Mouse (Mus musculus) hindbrain, embryonic 13.5 days (tissue): Measurements from ENCODE around the gene Alg12. TPM values are rescaled to one million over a fixed set of nuclear protein-coding genes. Genes with fewer than 3 reads are reported as not detected.
A peak's percentile ranks its signal among the peaks of the same experiment; 100 is the strongest.

ENCODE experiments used
- ATAC-seq: fragments of 200-750 bp; cut with Nextera tagmentation; 2 replicates; pipeline ENCODE4 v1.8.0; 2017; ENCODE audit warnings: moderate TSS enrichment; ENCODE audit not compliant: low FRiP score
- H3K27ac ChIP-seq: fragments of 300-500 bp; sonication (generic); 2 replicates; pipeline ENCODE4 v1.5.1; 2015; ENCODE audit warnings: inconsistent platforms, mild to moderate bottlenecking, moderate library complexity
- H3K27me3 ChIP-seq: fragments of 300-500 bp; sonication (generic); 2 replicates; pipeline ENCODE4 v1.6.1; 2015; ENCODE audit warnings: mild to moderate bottlenecking, inconsistent platforms
- H3K36me3 ChIP-seq: fragments of 300-500 bp; sonication (generic); 2 replicates; pipeline ENCODE4 v1.6.1; 2015; ENCODE audit warnings: mild to moderate bottlenecking, inconsistent platforms
- H3K4me1 ChIP-seq: fragments of 300-500 bp; sonication (generic); replicated peaks from 2 replicates; pipeline ENCODE4 v1.6.1; 2015; ENCODE audit warnings: inconsistent platforms
- H3K4me2 ChIP-seq: fragments of 300-500 bp; sonication (generic); 2 replicates; pipeline ENCODE4 v1.6.1; 2015; ENCODE audit warnings: inconsistent platforms, mild to moderate bottlenecking, moderate library complexity
- H3K4me3 ChIP-seq: fragments of 300-500 bp; sonication (generic); 2 replicates; pipeline ENCODE4 v1.5.1; 2015; ENCODE audit warnings: mild to moderate bottlenecking, inconsistent platforms
- H3K9ac ChIP-seq: fragments of 300-500 bp; sonication (generic); 2 replicates; pipeline ENCODE4 v1.6.1; 2015; ENCODE audit warnings: mild to moderate bottlenecking, inconsistent platforms
- H3K9me3 ChIP-seq: fragments of 300-500 bp; sonication (generic); 2 replicates; pipeline ENCODE4 v1.6.1; 2016; ENCODE audit warnings: inconsistent platforms
- WGBS: fragments of 180-500 bp; shearing (Covaris S2); methylation state at CpG from one replicate; pipeline ENCODE4 v1.1.7; 2015; 5-methylcytosine and 5-hydroxymethylcytosine counted together
- polyA plus RNA-seq: library from polyadenylated mRNA; unstranded; fragments of >200 nt; fragmentation: Nextera tagmentation; extraction: Ambion mirVana; gene quantifications from 2 replicates; pipeline ENCODE4 v1.2.1, GENCODE M21; 2015

Gene Alg12
- polyA plus RNA-seq, 1 experiment from 2014 or later, result 8.1 TPM

GRCm38 (mm10) chr15:88861772-88862622 is 42.9 kb upstream of the Alg12 start, which contains the start of gene Pim3:
Gene Pim3 (plus strand): TSS chr15:88862186.
- no peaks in the 10 kb centered on the region for H3K27me3 ChIP-seq
- H3K27ac ChIP-seq, result peak within 1 kb of the TSS; percentile 98
- peak; percentile 84 for ATAC-seq
- H3K36me3 ChIP-seq, result peaks cover 27% of the 10 kb centered on the region
- WGBS, result under 1% methylated on average over 107 of the region's 107 CpGs
- no peaks in the 10 kb centered on the region for H3K9me3 ChIP-seq
- peak within 1 kb of the TSS; percentile 93 for H3K4me3 ChIP-seq
- H3K4me1 ChIP-seq, result peaks cover 30% of the 10 kb centered on the region
- peak within 1 kb of the TSS; percentile 94 for H3K9ac ChIP-seq
- H3K4me2 ChIP-seq, result peak within 1 kb of the TSS; percentile 88

GRCm38 (mm10) chr15:88860781-88861180 is 41.7 kb upstream of the Alg12 start:
- H3K36me3 ChIP-seq, result peaks cover 15% of the 10 kb centered on the region
- peaks cover 22% of the 10 kb centered on the region for H3K4me1 ChIP-seq
- no peak overlapping the region for H3K4me2 ChIP-seq
- 91% methylated on average over 3 of the region's 3 CpGs for WGBS
- H3K9ac ChIP-seq, result no peak overlapping the region
- H3K27ac ChIP-seq, result no peak overlapping the region
- H3K4me3 ChIP-seq, result no peak overlapping the region
- H3K9me3 ChIP-seq, result no peaks in the 10 kb centered on the region
- no peak for ATAC-seq
- H3K27me3 ChIP-seq, result no peaks in the 10 kb centered on the region

GRCm38 (mm10) chr15:88859206-88859970 is 40.3 kb upstream of the Alg12 start:
- H3K4me3 ChIP-seq, result no peak overlapping the region
- peaks cover 18% of the 10 kb centered on the region for H3K4me1 ChIP-seq
- WGBS, result 68% methylated on average over 8 of the region's 8 CpGs
- H3K4me2 ChIP-seq, result no peak overlapping the region
- H3K9me3 ChIP-seq, result no peaks in the 10 kb centered on the region
- H3K27me3 ChIP-seq, result no peaks in the 10 kb centered on the region
- no peak for ATAC-seq
- no peak overlapping the region for H3K27ac ChIP-seq
- peaks cover 2% of the 10 kb centered on the region for H3K36me3 ChIP-seq
- peak overlapping the region; percentile 43; the same call in 1 of the 2 replicates for H3K9ac ChIP-seq

DNA sequence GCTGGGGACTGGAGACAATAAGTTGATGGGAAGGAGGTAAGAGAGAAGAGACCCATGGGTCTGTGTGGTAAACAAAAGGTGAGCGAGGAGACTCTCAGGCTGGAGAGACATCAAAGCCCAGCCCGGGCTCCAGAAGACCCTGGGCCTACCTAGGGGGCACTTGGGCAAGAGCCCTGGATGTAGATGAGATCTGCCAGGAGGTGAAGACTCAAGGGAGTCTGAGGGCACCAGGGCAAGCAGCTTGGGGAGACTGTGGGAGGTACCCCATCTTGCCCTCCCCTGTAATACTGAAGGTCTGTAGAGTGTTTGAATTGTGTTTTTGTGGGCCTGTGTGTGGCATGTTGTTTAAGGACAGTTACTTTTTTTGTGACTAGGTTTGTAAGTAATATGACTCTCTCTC is 39.6 kb upstream of the Alg12 start:
- ATAC-seq, result no peak
- Histone ChIP-seq H3K9me3 (no peaks in the 10 kb centered on the region), H3K36me3 (no peaks in the 10 kb centered on the region), H3K9ac (0 out of 2 replicates have a peak overlapping the region, but pooled peaks have one; percentile 51), H3K4me3 (no peak overlapping the region), H3K27ac (no peak overlapping the region), H3K4me1 (peaks cover 17% of the 10 kb centered on the region), H3K27me3 (no peaks in the 10 kb centered on the region), H3K4me2 (no peak overlapping the region)
- WGBS, result 80% methylated on average over 2 of the region's 2 CpGs

GRCm38 (mm10) chr15:88858141-88858541 is 39.0 kb upstream of the Alg12 start:
- ATAC-seq, result no peak
- Histone ChIP-seq H3K4me1 (peaks cover 17% of the 10 kb centered on the region), H3K27ac (no peak overlapping the region), H3K36me3 (no peaks in the 10 kb centered on the region), H3K9me3 (no peaks in the 10 kb centered on the region), H3K4me2 (no peak overlapping the region), H3K27me3 (no peaks in the 10 kb centered on the region), H3K4me3 (no peak overlapping the region), H3K9ac (peak overlapping the region; percentile 51; the same call in 1 of the 2 replicates)
- 91% methylated on average over 3 of the region's 3 CpGs for WGBS

GRCm38 (mm10) chr15:88857361-88857760 is 38.2 kb upstream of the Alg12 start:
- ATAC-seq, result no peak
- no peak overlapping the region for H3K27ac ChIP-seq
- H3K4me1 ChIP-seq, result peaks cover 17% of the 10 kb centered on the region

GRCm38 (mm10) chr15:88856613-88857012 is 37.5 kb upstream of the Alg12 start:
- Histone ChIP-seq H3K4me3 (no peak overlapping the region), H3K36me3 (no peaks in the 10 kb centered on the region), H3K27me3 (no peaks in the 10 kb centered on the region), H3K27ac (no peak overlapping the region), H3K9me3 (no peaks in the 10 kb centered on the region), H3K9ac (no peak overlapping the region), H3K4me2 (no peak overlapping the region), H3K4me1 (peaks cover 16% of the 10 kb centered on the region)
- 88% methylated on average over 5 of the region's 5 CpGs for WGBS
- no peak for ATAC-seq

More at GRCm38 (mm10) chr15:88857361-88857760, 38.2 kb upstream of the Alg12 start:
- Histone ChIP-seq H3K27me3 (no peaks in the 10 kb centered on the region), H3K9ac (no peak overlapping the region), H3K4me2 (no peak overlapping the region), H3K4me3 (no peak overlapping the region), H3K9me3 (no peaks in the 10 kb centered on the region), H3K36me3 (no peaks in the 10 kb centered on the region)
- WGBS, result 92% methylated on average over 7 of the region's 7 CpGs

GRCm38 (mm10) chr15:88855896-88856417 is 36.8 kb upstream of the Alg12 start:
- no peak overlapping the region for H3K9ac ChIP-seq
- no peak overlapping the region for H3K4me3 ChIP-seq
- H3K36me3 ChIP-seq, result no peaks in the 10 kb centered on the region
- no peaks in the 10 kb centered on the region for H3K27me3 ChIP-seq
- no peaks in the 10 kb centered on the region for H3K9me3 ChIP-seq
- 84% methylated on average over 6 of the region's 6 CpGs for WGBS
- peaks cover 11% of the 10 kb centered on the region for H3K4me1 ChIP-seq
- no peak overlapping the region for H3K4me2 ChIP-seq
- H3K27ac ChIP-seq, result no peak overlapping the region
- ATAC-seq, result no peak

DNA sequence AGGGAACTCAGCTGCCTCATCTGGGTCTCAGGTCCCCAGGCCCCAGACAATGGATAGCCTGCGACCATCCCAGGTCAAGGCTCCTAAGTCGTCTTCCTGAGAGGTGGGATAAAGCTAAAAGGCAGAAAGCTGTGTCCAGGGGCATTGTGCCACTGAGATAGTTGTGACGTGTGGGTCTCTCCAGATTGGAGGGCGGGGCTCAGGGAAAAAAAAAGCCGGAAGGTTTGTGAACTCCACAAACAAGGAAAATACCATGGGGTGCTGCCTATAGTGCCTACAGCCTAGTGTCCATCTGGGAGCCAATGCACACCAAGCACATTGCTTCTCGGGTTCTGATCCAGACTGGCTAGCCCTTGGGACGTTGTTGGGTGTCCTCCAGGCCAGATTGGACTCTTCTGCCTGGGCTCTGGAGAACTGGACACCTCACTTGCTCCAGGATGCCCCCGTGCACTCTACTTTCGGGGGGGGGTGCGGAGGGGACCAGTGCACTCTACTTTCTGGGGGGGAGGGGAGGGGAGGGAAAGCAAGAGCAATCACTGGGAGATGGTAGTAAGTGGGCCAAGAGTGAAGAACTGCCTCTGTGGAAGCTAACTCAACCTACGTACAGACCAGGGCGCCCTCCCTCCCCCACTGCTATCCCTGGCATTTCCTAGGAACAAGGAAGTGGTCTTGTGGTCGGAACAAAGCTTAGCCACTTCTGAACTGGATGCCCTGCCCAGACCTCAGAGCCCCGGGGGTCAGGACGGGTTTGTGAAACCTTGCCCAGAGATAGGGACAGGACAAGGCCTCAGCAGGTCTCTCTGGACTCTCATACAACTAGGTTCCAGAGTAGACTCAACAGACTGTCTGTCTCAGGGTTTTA is 36.1 kb upstream of the Alg12 start:
- no peak overlapping the region for H3K4me2 ChIP-seq
- WGBS, result 82% methylated on average over 15 of the region's 15 CpGs

DNA sequence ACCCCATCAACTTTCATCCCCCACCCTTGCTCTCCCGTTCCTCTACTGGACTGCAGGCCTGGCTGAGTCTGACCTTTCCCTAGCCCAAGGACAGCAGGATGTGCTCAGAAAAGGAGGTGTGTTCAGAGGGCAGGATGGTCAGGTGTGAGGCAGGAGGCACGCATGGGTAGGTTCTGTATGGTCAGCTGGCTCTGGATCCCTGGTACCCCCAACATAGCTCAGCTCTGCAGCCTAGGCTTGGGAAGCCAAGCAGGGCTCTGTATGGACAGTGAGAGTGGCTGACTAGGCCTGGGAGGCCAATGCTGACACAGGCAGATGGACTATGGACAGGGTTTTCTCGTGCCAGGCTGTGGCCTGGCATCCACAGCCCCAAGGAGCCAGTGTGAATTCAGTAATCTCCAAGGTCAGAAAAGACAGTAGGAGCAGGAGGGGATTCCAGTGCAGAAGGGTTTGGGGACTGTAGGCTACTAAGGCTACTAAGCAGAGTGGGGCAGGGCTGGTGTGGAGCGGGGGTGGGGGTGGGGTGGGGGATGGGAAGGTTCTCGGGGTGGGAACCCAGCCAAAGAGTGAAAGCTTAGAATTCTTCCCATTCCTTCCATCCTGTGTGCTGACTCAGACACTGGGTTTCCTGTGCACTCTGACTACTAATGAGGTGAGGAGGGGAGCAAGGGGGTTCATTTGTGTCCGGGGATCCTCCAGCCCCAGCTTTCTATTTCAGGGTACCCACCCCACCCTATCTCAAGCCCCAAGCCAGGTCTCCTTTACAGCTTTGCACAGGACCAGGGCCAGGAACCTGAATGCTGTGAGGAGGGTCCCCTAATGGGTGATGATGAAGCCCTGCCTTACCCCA is 35.2 kb upstream of the Alg12 start:
- WGBS, result 55% methylated on average over 6 of the region's 6 CpGs
- Histone ChIP-seq H3K4me2 (no peak overlapping the region), H3K4me1 (peaks cover 22% of the 10 kb centered on the region), H3K36me3 (no peaks in the 10 kb centered on the region), H3K9ac (0 out of 2 replicates have a peak overlapping the region, but pooled peaks have one; percentile 24), H3K4me3 (no peak overlapping the region), H3K27ac (no peak overlapping the region), H3K27me3 (no peaks in the 10 kb centered on the region), H3K9me3 (no peaks in the 10 kb centered on the region)
- no peak for ATAC-seq

More for the DNA sequence above, 36.1 kb upstream of the Alg12 start:
- Histone ChIP-seq H3K36me3 (no peaks in the 10 kb centered on the region), H3K9ac (no peak overlapping the region), H3K27me3 (no peaks in the 10 kb centered on the region), H3K4me1 (peaks cover 17% of the 10 kb centered on the region), H3K9me3 (no peaks in the 10 kb centered on the region), H3K27ac (no peak overlapping the region), H3K4me3 (no peak overlapping the region)
- ATAC-seq, result no peak

DNA sequence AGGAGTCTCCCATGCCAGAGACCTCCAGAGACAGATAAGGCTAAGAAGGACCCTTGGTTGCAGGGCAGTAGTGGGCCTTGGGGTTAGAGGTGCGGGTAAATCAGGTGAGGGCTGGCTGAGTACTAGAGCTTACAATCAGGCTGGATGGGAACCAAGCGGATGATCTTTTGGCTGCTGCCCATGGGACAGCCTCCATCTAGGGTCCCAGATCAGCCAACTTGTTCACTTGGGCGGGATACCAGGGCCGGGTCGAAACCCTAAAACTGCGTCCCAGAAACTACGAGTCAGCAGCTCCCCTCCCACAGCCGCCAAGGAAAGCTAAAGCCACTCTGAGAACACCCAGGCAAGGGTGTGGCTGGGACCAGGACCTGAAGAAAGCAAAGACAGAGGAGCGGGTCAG is 34.0 kb upstream of the Alg12 start:
- ATAC-seq, result no peak
- Histone ChIP-seq H3K4me3 (no peak overlapping the region), H3K9me3 (no peaks in the 10 kb centered on the region), H3K4me1 (peaks cover 22% of the 10 kb centered on the region), H3K27ac (no peak overlapping the region), H3K4me2 (no peak overlapping the region), H3K27me3 (no peaks in the 10 kb centered on the region), H3K36me3 (no peaks in the 10 kb centered on the region), H3K9ac (no peak overlapping the region)
- WGBS, result 84% methylated on average over 9 of the region's 9 CpGs
